Mouse (Mus musculus): Measurements from ENCODE around the gene Cntn5. TPM values are rescaled to one million over a fixed set of nuclear protein-coding genes. Genes with fewer than 3 reads are reported as not detected.

Gene Cntn5
- polyA plus RNA-seq, 1 experiment from 2014 or later: 30.9 TPM

DNA sequence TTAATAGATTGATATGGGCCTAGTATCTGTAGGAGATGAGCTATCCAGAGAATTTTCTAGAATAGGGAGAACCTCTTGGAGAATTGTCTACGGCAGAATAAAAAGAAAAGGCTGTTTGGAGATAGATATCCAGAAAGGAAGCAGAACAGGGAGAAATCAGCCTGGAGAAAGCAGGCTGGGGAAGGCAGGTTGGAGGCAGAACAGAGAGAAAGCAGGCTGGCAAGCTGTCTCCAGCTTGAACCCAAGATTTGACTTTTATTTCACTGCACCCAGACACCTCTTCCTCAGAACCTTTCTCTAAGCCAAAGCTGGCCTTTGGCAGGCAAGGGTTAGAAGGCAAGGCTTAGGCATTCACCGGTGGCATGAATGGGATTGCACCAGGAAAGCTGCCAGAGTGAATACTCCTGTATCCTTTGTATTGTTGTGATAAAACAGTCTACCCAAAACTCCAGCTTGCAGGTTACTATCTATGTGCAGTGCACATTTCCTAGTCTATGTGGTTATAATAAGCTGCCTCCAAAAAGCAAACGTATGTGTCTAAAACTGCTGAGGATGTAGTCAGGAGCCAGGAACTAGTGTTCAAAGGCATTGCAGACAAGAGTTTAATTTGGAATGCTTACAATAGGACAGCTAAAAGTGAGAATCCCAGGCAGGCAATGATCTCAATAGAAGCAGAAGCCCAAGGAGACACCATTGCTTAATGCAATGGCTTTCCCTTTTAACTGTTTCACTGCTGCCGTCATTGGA is 553.5 kb downstream of the Cntn5 start:
- WGBS: 87% methylated on average over 4 of the region's 4 CpGs
- no peak for ATAC-seq (ENCODE audit: low read depth)

DNA sequence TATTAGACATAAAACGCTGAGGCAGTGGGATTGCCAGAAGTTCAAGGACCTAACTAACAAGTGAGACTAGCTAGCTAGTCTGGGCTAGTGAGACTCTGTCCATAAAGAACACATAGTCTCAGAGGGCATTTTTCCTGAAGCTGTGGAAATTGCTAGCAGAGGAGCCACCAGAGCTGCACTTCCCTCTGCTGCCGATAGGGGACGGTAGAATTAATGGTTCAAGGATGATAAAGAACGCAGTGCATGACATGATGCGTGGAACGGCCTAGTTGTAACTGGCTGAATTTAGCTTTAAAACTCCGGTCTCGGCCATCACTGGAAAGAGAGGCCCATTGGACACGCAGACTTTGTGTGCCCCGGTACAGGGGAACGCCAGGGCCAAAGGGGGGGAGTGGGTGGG is 555.8 kb downstream of the Cntn5 start:
- no peak for ATAC-seq (ENCODE audit: low read depth)
- Histone ChIP-seq H3K27me3 (ENCODE audit: control insufficient read depth, insufficient read depth, low read length) (no peaks in the 10 kb centered on the region), H3K4me1 (ENCODE audit: control insufficient read depth, insufficient read depth, low read length) (no peaks in the 10 kb centered on the region), H3K4me2 (ENCODE audit: low read depth, low read length) (no peak overlapping the region), H3K4me3 (ENCODE audit: low read depth, low read length) (no peak overlapping the region), H3K9ac (replicated peaks; ENCODE audit: low read depth, low read length) (no peak overlapping the region), H3K9me3 (ENCODE audit: control insufficient read depth, low read length) (no peaks in the 10 kb centered on the region), H3K36me3 (ENCODE audit: control insufficient read depth, insufficient read depth, low read length) (no peaks in the 10 kb centered on the region), H3K27ac (ENCODE audit: low read depth, low read length) (no peak overlapping the region)
- 90% methylated on average over 10 of the region's 11 CpGs for WGBS

More for the DNA sequence above, 553.5 kb downstream of the Cntn5 start:
- no peaks in the 10 kb centered on the region for H3K9me3 ChIP-seq (ENCODE audit: control insufficient read depth, low read length)
- H3K27ac ChIP-seq (ENCODE audit: low read depth, low read length): no peak overlapping the region
- H3K4me2 ChIP-seq (ENCODE audit: low read depth, low read length): no peak overlapping the region
- no peak overlapping the region for H3K9ac ChIP-seq (replicated peaks; ENCODE audit: low read depth, low read length)
- no peaks in the 10 kb centered on the region for H3K27me3 ChIP-seq (ENCODE audit: control insufficient read depth, insufficient read depth, low read length)
- no peaks in the 10 kb centered on the region for H3K4me1 ChIP-seq (ENCODE audit: control insufficient read depth, insufficient read depth, low read length)
- no peaks in the 10 kb centered on the region for H3K36me3 ChIP-seq (ENCODE audit: control insufficient read depth, insufficient read depth, low read length)
- no peak overlapping the region for H3K4me3 ChIP-seq (ENCODE audit: low read depth, low read length)

DNA sequence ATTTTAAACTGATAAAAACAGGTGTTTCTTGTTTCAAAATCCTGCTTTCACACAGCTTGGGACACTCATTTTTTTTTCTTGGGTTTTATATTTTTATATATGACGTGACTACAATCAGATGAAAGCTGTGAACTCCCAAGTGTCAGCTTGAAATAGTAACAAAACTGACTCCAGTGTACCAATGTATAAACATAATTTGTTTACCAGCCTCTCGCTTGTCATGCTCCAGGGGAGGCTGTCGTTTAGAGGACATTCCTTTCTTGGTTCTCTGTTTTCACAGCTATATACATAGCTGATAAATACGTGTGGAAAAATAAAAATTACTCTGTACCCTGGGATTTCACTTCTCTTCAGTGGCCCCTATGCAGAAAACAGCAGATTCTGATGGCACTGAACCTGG is 556.4 kb downstream of the Cntn5 start:
- WGBS: 78% methylated on average over 4 of the region's 4 CpGs
- Histone ChIP-seq H3K4me3 (ENCODE audit: low read depth, low read length) (no peak overlapping the region), H3K4me1 (ENCODE audit: control insufficient read depth, insufficient read depth, low read length) (no peaks in the 10 kb centered on the region), H3K9ac (replicated peaks; ENCODE audit: low read depth, low read length) (no peak overlapping the region), H3K9me3 (ENCODE audit: control insufficient read depth, low read length) (no peaks in the 10 kb centered on the region), H3K27me3 (ENCODE audit: control insufficient read depth, insufficient read depth, low read length) (no peaks in the 10 kb centered on the region), H3K4me2 (ENCODE audit: low read depth, low read length) (no peak overlapping the region), H3K36me3 (ENCODE audit: control insufficient read depth, insufficient read depth, low read length) (no peaks in the 10 kb centered on the region), H3K27ac (ENCODE audit: low read depth, low read length) (no peak overlapping the region)
- ATAC-seq (ENCODE audit: low read depth): no peak

DNA sequence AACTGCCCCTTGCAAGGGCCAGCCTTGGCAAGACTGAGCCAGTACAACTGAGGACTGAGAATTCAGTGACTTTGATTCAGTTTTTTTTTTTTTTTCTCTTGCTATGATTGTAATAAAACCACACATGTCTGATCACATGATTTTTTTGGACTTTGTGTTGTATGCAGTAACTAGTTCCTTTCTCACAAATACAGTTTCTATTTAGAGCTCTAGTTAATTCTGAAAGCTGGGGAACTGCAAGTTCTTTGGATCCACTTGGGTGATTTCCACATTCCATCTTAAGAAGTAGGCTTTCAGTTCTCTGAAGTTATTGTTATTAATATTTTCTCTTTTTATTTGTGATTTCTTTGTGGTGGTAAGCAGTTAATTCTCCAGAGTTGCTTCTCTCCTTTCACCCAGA is 563.8 kb downstream of the Cntn5 start:
- no peak overlapping the region for H3K27ac ChIP-seq (ENCODE audit: low read depth, low read length)
- H3K4me3 ChIP-seq (ENCODE audit: low read depth, low read length): no peak overlapping the region
- no peaks in the 10 kb centered on the region for H3K27me3 ChIP-seq (ENCODE audit: control insufficient read depth, insufficient read depth, low read length)
- H3K4me2 ChIP-seq (ENCODE audit: low read depth, low read length): no peak overlapping the region
- H3K9me3 ChIP-seq (ENCODE audit: control insufficient read depth, low read length): no peaks in the 10 kb centered on the region
- H3K9ac ChIP-seq (replicated peaks; ENCODE audit: low read depth, low read length): no peak overlapping the region
- H3K4me1 ChIP-seq (ENCODE audit: control insufficient read depth, insufficient read depth, low read length): no peaks in the 10 kb centered on the region
- H3K36me3 ChIP-seq (ENCODE audit: control insufficient read depth, insufficient read depth, low read length): no peaks in the 10 kb centered on the region
- no peak for ATAC-seq (ENCODE audit: low read depth)

DNA sequence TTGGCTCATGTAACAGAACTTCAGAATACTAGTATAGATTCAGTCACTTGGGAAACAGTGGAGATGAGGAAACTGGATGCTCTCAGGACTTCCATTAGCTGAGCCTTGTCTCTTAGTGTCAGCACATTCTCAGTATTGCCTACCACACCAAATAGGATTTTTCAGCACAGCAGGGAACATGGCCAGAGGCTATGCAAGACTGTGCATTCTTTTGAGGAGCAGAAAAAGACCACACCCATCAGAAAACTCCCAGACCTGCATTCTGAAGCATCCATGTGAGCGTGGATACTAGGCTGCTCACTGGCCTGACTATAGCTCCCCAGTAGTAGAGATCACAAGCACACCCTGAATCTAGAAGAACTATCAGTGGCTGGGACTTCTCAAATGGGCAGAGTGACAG is 564.9 kb downstream of the Cntn5 start:
- 86% methylated on average over 1 of the region's 1 CpGs for WGBS

DNA sequence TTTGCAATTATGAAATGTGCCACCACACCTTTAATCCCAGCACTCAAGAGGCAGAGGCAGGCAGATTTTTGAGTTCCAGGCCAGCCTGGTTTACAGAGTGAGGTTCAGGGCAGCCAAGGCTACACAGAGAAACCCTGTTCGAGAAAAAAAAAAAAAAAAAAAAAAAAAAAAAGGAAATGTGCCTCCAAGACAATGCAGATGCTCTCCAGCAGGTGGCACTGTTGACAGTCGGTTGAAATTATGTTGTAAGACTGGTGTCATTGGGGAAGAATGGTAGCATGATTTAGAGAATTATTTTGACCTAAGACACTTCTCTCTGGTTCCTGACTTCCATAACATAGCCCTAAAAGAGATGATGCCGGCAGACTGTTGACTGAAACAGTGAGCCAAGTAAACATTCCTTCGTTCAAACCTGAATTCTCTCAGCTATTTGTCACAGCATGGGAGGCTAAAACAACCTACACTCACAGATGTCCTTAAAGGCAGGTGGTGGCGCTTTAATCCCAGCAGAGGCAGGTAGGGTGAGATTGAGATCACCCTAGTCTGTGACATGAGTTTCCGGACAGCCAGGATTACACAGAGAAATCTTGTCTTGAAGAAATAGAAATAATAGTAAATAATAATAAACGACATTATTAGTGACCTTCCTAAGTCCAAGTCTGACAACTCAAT is 579.7 kb downstream of the Cntn5 start:
- Histone ChIP-seq H3K27me3 (ENCODE audit: control insufficient read depth, insufficient read depth, low read length) (no peaks in the 10 kb centered on the region), H3K4me3 (ENCODE audit: low read depth, low read length) (no peak overlapping the region), H3K9me3 (ENCODE audit: control insufficient read depth, low read length) (no peaks in the 10 kb centered on the region), H3K4me1 (ENCODE audit: control insufficient read depth, insufficient read depth, low read length) (no peaks in the 10 kb centered on the region), H3K4me2 (ENCODE audit: low read depth, low read length) (no peak overlapping the region), H3K27ac (ENCODE audit: low read depth, low read length) (no peak overlapping the region), H3K36me3 (ENCODE audit: control insufficient read depth, insufficient read depth, low read length) (no peaks in the 10 kb centered on the region), H3K9ac (replicated peaks; ENCODE audit: low read depth, low read length) (no peak overlapping the region)
- no peak for ATAC-seq (ENCODE audit: low read depth)
- 45% methylated on average over 7 of the region's 7 CpGs for WGBS

More for the DNA sequence above, 564.9 kb downstream of the Cntn5 start:
- no peak overlapping the region for H3K4me2 ChIP-seq (ENCODE audit: low read depth, low read length)
- no peaks in the 10 kb centered on the region for H3K4me1 ChIP-seq (ENCODE audit: control insufficient read depth, insufficient read depth, low read length)
- ATAC-seq (ENCODE audit: low read depth): no peak
- H3K9me3 ChIP-seq (ENCODE audit: control insufficient read depth, low read length): no peaks in the 10 kb centered on the region
- H3K27ac ChIP-seq (ENCODE audit: low read depth, low read length): no peak overlapping the region
- H3K4me3 ChIP-seq (ENCODE audit: low read depth, low read length): no peak overlapping the region
- no peaks in the 10 kb centered on the region for H3K36me3 ChIP-seq (ENCODE audit: control insufficient read depth, insufficient read depth, low read length)
- H3K9ac ChIP-seq (replicated peaks; ENCODE audit: low read depth, low read length): no peak overlapping the region
- H3K27me3 ChIP-seq (ENCODE audit: control insufficient read depth, insufficient read depth, low read length): no peaks in the 10 kb centered on the region

DNA sequence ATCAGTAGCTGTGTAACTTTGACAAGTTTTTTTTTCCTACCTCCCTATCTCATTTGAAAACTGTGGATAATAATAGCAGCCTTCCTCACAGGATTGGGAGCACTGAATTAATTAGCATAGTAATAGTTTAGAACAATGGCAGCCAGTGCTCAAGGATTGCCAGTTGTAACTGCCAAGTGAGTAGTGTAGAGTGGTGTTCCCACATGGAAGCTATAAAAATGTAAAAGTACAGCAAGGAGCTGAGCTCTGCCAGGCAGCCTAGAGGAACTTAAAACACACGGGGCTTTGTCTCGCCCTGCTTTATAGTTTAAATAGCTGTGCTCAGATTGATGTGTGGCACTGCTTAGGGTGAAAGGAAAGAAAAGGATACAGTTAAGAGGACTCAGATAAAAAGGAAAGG is 635.2 kb downstream of the Cntn5 start:
- 3% methylated on average over 2 of the region's 2 CpGs for WGBS
- H3K27ac ChIP-seq (ENCODE audit: low read depth, low read length): no peak overlapping the region

DNA sequence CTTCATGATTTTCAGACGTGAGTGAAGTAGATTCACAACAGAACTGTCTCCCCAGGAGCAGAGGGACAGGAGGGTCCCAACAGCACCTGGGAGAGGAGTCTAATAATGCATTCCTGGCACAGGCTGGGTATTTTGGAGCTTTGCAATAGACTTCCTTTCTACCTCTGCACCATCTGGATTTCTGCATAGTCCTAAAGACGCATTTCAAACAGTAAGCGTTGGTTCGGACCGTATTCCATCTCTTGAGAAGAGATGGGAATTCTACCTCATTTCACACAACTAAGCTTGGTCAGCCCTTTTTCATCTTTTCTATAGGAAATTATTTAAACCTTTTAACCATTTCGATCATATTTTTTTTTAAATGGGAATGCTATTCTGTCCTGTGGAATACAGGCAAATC is 635.7 kb downstream of the Cntn5 start:
- Histone ChIP-seq H3K9me3 (ENCODE audit: control insufficient read depth, low read length) (no peaks in the 10 kb centered on the region), H3K9ac (replicated peaks; ENCODE audit: low read depth, low read length) (no peak overlapping the region), H3K4me3 (ENCODE audit: low read depth, low read length) (no peak overlapping the region), H3K27me3 (ENCODE audit: control insufficient read depth, insufficient read depth, low read length) (no peaks in the 10 kb centered on the region), H3K4me2 (ENCODE audit: low read depth, low read length) (no peak overlapping the region), H3K4me1 (ENCODE audit: control insufficient read depth, insufficient read depth, low read length) (no peaks in the 10 kb centered on the region), H3K36me3 (ENCODE audit: control insufficient read depth, insufficient read depth, low read length) (no peaks in the 10 kb centered on the region), H3K27ac (ENCODE audit: low read depth, low read length) (peak overlapping the region; percentile 30; the same call in 1 of the 2 replicates)
- peak; percentile 39; the same call in 1 of the 2 replicates for ATAC-seq (ENCODE audit: low read depth)
- WGBS: 42% methylated on average over 6 of the region's 6 CpGs

More for the DNA sequence above, 635.2 kb downstream of the Cntn5 start:
- no peaks in the 10 kb centered on the region for H3K9me3 ChIP-seq (ENCODE audit: control insufficient read depth, low read length)
- ATAC-seq (ENCODE audit: low read depth): peak; percentile 97
- H3K36me3 ChIP-seq (ENCODE audit: control insufficient read depth, insufficient read depth, low read length): no peaks in the 10 kb centered on the region
- H3K9ac ChIP-seq (replicated peaks; ENCODE audit: low read depth, low read length): no peak overlapping the region
- no peak overlapping the region for H3K4me2 ChIP-seq (ENCODE audit: low read depth, low read length)
- no peaks in the 10 kb centered on the region for H3K27me3 ChIP-seq (ENCODE audit: control insufficient read depth, insufficient read depth, low read length)
- no peak overlapping the region for H3K4me3 ChIP-seq (ENCODE audit: low read depth, low read length)
- H3K4me1 ChIP-seq (ENCODE audit: control insufficient read depth, insufficient read depth, low read length): no peaks in the 10 kb centered on the region

DNA sequence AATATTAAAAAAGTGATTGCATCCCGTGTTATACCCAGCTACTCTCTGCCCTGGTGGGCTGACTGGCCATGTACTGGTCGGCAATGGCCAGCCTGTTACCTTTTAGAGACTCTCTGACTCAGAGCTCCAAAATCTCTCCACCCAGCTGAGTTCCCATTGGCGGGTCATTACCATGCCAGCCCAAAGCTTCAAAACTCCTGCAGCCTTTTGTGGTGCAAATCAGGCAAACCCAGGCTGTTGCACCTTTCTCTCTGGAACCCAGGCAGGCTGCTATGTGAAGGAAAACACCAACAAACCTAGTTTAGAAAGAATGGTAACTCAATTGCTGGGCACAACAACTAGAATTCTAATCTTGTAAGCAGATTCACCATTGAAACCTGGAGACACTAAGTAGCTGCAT is 639.0 kb downstream of the Cntn5 start:
- Histone ChIP-seq H3K9ac (replicated peaks; ENCODE audit: low read depth, low read length) (no peak overlapping the region), H3K9me3 (ENCODE audit: control insufficient read depth, low read length) (no peaks in the 10 kb centered on the region), H3K27me3 (ENCODE audit: control insufficient read depth, insufficient read depth, low read length) (no peaks in the 10 kb centered on the region), H3K27ac (ENCODE audit: low read depth, low read length) (no peak overlapping the region), H3K4me1 (ENCODE audit: control insufficient read depth, insufficient read depth, low read length) (no peaks in the 10 kb centered on the region), H3K4me2 (ENCODE audit: low read depth, low read length) (no peak overlapping the region), H3K36me3 (ENCODE audit: control insufficient read depth, insufficient read depth, low read length) (no peaks in the 10 kb centered on the region), H3K4me3 (ENCODE audit: low read depth, low read length) (no peak overlapping the region)
- 42% methylated on average over 3 of the region's 3 CpGs for WGBS
- ATAC-seq (ENCODE audit: low read depth): no peak
